Mouse (Mus musculus): ENCODE results near the gene Dhrs11.

- peak; percentile 91; the same call in 1 of the 2 replicates for TF ChIP-seq CTCF (IDR thresholded peaks at IDR 0.05; ENCODE audit: borderline replicate concordance, control insufficient read depth, extremely low read depth, insufficient read depth, low read length, poor library complexity)
- TF ChIP-seq POLR2A (IDR thresholded peaks at IDR 0.05; ENCODE audit: control insufficient read depth, extremely low read depth, insufficient read depth, low read length, poor library complexity): no peak
Observed at GRCm38 (mm10) chr11:84813724-84814510, 14.9 kb downstream of the Dhrs11 start.
